Mouse (Mus musculus) olfactory bulb, adult 2 months (tissue): Measurements from ENCODE around the gene Fat3.

Source experiments
- CTCF ChIP-seq: fragments of 200-500 bp; IDR thresholded peaks from 2 replicates; pipeline ENCODE4 v1.5.1; 2012; ENCODE audit warnings: low read depth, mild to moderate bottlenecking, low read length, moderate library complexity; ENCODE audit not compliant: insufficient read depth
- POLR2A ChIP-seq: fragments of 200-500 bp; IDR thresholded peaks from 2 replicates; pipeline ENCODE4 v1.6.1; 2012; ENCODE audit warnings: mild to moderate bottlenecking, low read depth, low read length, moderate library complexity; ENCODE audit not compliant: insufficient read depth

- no peak for TF ChIP-seq POLR2A
- TF ChIP-seq CTCF: no peak
Observed at GRCm38 (mm10) chr9:16484765-16485164, 16.3 kb downstream of the Fat3 start.
